Mouse (Mus musculus): ENCODE measurements at regions not wholly inside any gene's neighbourhood (a gene's known extent, or its start where the extent isn't known, plus 50 kb on each side); places are given as distances from the start of the nearest gene placed in this dataset.

GRCm38 (mm10) chr15:8582676-8583075 lies 62.9 kb upstream of the Gm2310 start:
- intact Hi-C loops (cut with DNase I) = no loop called here

GRCm38 (mm10) chr15:8581146-8581913 lies 61.6 kb upstream of the Gm2310 start:
- DNase-seq = no peak
- intact Hi-C loops (cut with DNase I) = no loop called here

More at GRCm38 (mm10) chr15:8582676-8583075, 62.9 kb upstream of the Gm2310 start:
- DNase-seq = no peak

DNA sequence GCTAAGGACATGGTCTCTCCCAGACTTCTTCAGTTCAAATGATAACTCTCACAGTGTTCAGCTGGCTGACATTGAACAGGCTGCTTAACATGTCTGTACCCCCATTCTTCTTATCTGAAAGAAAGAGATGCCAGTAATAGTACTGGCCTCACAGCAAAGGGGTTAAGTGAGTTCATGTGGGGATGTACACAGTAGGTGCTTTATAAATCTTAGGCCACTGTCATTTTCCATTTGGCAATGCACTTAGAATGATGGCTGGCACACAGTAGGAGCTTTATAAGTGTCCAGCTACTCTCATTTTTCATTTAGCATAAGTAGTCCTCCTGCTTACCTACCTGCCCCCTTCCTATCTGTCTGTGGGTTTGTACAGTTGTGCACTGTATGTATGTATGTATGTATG lies 60.3 kb upstream of the Gm2310 start:
- DNase-seq = no peak
- intact Hi-C loops (cut with DNase I) = no loop called here

- intact Hi-C loops (cut with DNase I) = no loop called here
- peak; percentile 42 for DNase-seq
Measured at GRCm38 (mm10) chr15:8577480-8577881, 57.7 kb upstream of the Gm2310 start.

DNA sequence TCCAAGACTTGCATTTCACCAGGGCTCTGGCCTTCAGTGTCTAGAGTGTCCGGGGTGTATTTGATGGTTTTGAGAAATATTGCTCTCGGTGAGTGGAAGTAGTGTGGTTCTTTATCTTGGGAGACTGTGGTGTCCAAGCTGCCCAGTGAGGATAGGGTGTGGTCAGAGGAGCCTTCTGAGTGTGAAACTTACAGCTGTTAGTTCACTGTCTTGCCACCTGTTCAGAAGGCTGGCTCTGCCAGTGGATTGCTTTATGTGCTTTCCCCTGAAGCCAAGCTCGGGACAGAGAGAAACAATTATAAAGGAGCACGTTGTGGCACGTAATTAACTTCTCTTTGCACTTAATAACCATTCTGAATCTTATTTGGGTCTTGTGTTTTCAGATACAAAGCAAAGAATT lies 57.2 kb upstream of the Gm2310 start:
- intact Hi-C loops (cut with DNase I) = no loop called here
- DNase-seq = no peak

- DNase-seq = no peak
- intact Hi-C loops (cut with DNase I) = no loop called here
Measured at GRCm38 (mm10) chr15:8569617-8570016, 49.9 kb upstream of the Gm2310 start.

All from left cerebral cortex, postnatal 4 days (tissue).